Mouse (Mus musculus) 416B (cell line): ENCODE measurements around the gene Spint2.
A peak's percentile ranks its signal among the peaks of the same experiment; 100 is the strongest.

Experiments used
- DNase-seq: peaks from one replicate; pipeline ENCODE4 v3.0.0; 2011; ENCODE audit warnings: low read depth

The Spint2 gene

DNA sequence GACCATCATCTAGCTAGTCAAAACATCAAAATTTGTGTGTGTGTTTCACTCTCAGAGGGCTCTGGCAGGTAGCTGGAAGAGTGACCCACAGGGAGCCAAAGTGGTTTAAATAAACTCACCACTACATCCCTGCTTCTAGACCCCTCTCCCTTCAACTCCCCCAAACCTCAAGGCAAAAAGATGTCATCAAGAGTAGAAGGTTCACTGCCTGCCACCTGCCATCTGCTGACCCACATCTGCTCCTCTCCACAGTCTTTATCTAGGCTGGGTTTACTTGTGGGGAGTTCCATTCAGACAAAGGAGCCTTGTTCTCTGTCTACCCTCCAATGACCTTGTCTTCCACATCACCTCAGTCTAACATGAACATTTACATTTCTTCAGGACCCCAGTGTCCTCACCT lies 2.5 kb downstream of the Spint2 start:
- DNase-seq: no peak

- no peak for DNase-seq
Observed at GRCm38 (mm10) chr7:29277510-29277909, 4.2 kb downstream of the Spint2 start.

DNA sequence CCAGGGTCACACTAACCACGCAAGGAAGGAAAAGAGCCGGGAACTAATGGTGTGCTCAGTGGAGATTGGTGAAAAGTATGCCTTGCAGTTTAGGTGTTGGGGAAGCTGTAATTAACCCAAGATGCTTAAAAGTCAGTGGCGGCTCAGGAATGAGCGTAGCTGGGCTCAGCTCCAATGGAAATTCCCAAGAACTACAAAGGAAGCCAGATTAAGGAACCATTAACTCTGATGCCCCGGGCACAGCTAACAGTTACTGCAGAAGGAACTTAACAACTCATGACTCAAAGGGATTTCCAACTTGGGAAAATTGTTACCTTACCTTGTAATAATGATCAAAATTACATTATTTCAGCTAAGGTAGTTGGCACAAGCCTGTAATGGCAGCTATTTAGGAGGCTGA lies 5.0 kb downstream of the Spint2 start:
- DNase-seq: peak; percentile 28

DNA sequence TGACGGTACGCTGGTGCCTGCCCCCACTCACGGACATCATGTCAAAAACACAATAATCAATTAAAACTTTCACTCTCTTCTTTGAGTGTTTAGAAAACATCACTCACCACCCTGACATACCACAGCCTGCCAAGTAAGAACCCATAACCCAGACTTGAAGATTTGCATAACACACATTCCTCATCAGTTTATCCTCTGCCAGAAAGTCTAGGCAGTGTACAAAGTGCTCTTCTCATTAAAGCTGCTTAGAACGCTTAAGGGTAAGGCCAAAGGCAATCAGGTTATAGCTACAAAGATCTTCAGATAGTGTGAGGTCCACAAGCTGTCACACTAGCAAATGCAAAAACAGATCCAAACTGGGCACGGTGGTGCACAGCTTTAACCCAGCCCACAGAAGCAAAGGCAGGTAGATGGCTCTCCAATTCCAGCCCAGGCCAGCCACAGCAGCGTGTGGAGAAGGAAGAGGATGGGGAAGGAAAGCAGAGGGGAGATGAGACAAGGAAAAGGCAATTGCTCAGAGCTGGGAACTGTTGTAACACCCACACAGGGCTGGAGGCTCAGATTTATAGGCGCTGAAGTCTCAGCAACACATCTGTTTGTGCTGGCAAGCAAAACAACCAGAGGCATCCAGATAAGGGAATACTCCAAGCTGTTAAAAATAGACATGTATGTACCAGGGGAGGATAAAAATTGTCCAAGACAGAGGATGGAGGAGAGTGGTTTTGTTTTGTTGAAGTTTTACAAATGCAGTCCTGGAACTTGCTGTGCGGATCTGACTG lies 9.8 kb downstream of the Spint2 start:
- DNase-seq: no peak

- DNase-seq: no peak
Observed at GRCm38 (mm10) chr7:29270445-29270844, 11.3 kb downstream of the Spint2 start.

GRCm38 (mm10) chr7:29266931-29267330 lies 14.8 kb downstream of the Spint2 start:
- no peak for DNase-seq

DNA sequence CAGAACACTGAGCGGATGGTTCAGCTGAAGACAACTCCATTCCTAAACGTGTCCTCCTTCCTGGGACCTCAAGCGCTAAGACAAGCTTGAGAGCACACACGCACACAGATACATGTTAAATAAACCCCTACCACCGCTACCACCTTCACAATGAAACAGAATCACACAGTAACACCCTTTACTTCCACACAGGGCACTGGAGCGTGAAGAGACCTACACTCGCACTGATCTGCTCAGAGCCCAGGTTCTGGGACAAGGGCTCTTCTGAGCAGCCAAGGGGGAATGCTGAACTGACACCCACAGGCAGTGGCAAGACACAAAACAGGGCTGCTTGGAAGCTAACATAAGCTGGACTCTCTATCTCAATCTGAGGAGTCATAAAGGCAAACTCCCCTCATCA lies 16.1 kb downstream of the Spint2 start:
- DNase-seq: no peak

DNA sequence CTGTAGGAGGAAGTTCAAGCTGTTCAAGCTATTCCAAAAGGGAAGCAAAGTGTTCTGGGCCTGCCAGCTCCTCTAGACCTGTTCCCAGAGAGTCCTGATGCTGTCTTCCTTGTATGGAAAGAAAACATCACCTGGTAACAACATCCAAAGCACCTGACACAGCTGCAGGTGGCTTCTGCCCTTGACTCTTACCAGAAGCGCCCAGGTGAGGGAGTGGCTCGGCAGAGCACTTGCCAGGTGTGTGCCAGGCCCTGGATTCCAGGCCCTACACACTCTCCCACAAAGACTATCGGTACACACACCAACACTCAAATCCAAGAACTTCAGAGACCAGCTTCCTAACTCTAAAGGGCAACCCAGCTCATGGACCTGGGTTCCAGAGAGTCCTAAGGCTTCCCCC lies 17.9 kb downstream of the Spint2 start:
- DNase-seq: no peak

DNA sequence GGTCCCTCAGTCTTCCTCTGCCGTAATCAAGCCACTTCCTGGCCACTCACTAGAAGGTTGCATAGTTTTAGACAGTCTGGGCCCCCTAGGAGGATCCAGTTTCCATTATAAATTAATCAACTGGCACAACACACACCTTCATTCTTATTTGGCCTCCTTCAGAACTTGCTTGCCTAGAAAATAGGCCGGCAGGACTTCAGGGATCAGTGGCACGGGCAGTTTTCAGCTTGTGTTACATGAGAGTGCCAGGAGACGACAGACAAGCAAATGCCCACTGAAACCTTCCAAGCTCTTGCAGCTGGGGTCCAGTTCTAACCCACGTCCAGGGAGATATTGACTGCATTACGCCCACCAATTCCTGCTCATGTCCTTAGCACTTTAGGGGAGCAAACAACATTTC lies 19.6 kb downstream of the Spint2 start:
- no peak for DNase-seq

- DNase-seq: no peak
Observed at GRCm38 (mm10) chr7:29259781-29260730, 21.7 kb downstream of the Spint2 start.

GRCm38 (mm10) chr7:29257368-29257767 lies 24.3 kb downstream of the Spint2 start:
- no peak for DNase-seq

DNA sequence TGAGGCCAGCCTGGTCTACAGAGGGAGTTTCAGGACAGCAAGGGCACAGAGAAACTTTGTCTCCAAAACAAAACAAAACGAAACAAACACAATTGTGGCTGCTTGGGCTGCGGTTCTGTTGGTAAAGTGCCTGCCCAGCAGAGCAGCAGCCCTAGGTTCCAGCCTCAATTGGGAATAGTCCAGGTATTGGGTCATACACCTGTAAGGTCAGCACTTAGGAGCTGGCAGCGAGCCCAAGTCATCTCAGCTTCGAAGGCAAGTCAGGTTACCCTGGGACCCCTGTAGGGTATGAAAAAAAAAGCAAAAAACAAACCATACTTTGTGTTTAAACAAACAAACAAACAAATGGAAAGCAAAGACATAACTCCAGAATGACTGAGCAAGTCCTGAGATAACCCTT lies 25.8 kb downstream of the Spint2 start:
- DNase-seq: no peak

DNA sequence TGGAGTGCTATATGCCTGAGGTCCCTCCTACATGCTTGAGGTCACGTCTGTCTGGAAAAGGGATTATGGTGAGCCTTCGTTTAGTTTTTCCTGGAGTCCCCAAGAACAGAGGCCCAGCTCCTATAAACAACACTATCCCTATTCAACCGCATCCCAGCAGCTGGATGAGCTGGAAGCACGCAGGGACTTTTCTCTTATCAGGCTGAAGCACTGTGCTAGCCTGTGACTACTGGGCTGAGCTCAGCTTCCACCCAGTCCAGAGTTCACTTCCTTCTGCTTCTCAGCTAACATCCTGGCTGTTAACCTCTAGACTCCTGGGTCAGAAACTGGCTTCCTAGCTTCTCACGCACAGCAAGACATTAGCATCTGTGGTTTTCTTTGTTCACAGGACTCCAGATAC lies 27.9 kb downstream of the Spint2 start:
- peak; percentile 62 for DNase-seq

DNA sequence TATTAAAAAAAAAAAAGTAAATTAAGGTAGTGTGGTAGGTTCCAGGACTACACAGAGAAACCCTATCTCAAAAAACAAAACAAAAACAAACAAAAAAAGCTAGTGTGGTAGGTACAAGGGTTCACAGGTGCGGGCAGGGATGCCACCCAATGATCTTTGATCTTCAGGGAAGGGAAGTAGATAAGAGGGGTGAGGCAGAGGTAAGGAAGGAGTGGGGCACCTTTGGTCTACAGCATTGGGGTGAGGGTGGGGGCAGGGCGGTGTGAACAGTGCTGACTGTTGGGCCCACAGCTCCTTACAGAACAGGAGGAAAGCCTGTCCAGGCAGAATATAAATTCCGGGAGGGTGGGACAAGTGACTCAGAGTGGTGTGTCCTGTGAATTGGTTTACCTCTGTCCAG lies 30.5 kb downstream of the Spint2 start:
- no peak for DNase-seq

DNA sequence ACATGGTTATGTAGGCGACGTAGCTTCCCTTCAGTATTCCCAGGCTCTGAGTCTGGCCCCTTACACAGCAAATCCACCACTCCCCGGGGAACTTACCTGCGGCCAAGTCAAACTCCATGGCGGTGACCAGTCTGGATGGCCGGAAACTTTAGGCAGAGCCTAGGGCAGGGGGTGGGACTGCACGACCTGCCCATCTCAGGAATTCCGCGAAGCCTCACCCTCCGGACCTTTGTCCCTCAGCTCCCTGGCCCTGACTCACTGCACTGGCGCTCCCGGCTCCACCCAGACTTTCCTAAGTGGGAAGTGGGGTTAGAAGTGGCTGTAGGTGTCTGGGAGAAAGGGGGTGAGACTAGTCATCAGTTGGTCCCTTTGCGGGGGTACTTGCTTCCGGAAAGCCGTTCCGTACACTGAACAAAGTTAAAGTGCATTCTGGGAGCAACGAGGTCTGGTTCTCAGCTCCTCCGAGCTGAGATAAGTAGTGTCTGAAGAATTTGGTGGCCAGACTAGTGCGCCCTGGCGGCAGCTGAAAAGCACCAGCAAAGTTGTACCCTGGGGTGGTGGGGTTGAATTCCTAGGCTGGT lies 33.4 kb downstream of the Spint2 start, which contains the start of gene 2200002D01Rik:
TSS of gene 2200002D01Rik (minus strand) at position 206 of the 581 bp plus-strand sequence.
- DNase-seq: no peak

DNA sequence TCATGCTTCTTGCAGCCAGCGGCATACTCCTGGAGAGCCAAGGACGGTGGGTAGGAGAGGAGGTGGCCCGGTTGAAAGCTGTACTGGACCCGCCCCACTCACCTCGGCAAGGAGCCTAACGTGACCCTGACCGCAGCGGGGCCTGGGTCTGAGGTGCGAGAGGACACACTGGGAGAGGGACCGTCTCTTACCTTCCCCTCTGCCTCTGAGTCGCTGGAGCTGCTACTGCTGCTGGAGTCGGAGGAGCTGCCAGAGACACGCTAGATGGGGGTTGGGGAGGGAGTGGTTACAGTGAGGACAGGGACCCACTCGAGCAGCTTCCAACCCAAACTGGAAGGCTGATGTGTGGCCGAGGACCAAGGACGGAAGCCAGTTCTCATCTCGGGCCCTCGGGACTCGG lies 34.0 kb downstream of the Spint2 start:
- DNase-seq: no peak

GRCm38 (mm10) chr7:29247314-29247700 lies 34.4 kb downstream of the Spint2 start:
- peak; percentile 58 for DNase-seq

GRCm38 (mm10) chr7:29246619-29247313 lies 34.9 kb downstream of the Spint2 start:
- no peak for DNase-seq

DNA sequence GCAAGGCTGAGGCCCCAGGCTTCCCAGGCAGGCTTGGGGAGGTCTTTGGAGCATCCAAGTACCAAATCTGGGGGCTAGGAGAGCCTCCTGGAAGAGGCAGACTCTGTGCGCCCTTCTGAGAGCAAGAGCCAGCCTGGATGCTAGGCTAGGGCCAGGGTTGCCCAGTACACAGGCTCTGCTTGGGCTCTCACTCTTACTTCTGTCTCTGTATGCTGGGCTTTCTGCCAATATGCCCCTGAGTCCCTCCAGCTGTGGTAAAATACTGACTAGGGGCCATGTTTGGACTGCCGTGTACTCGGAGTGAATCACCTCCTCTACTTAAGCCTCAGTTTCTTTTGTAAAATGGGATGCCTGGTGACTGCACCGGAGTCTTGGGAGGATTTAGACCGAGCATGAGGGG lies 35.7 kb downstream of the Spint2 start:
- DNase-seq: no peak

GRCm38 (mm10) chr7:29244732-29245416 lies 36.8 kb downstream of the Spint2 start:
- DNase-seq: peak; percentile 57
